Mouse (Mus musculus) lung, postnatal 36 days (tissue): ENCODE measurements around the gene Rheb.
"Not testable (repeated sequence)": the region's sequence is repeated elsewhere in the genome, so short reads cannot be mapped to it uniquely, and the experiment has no call there.

Experiments used
- DNase-seq: peaks from one replicate; pipeline ENCODE4 v3.0.0; 2022; ENCODE audit warnings: mixed read lengths

Rheb gene

DNA sequence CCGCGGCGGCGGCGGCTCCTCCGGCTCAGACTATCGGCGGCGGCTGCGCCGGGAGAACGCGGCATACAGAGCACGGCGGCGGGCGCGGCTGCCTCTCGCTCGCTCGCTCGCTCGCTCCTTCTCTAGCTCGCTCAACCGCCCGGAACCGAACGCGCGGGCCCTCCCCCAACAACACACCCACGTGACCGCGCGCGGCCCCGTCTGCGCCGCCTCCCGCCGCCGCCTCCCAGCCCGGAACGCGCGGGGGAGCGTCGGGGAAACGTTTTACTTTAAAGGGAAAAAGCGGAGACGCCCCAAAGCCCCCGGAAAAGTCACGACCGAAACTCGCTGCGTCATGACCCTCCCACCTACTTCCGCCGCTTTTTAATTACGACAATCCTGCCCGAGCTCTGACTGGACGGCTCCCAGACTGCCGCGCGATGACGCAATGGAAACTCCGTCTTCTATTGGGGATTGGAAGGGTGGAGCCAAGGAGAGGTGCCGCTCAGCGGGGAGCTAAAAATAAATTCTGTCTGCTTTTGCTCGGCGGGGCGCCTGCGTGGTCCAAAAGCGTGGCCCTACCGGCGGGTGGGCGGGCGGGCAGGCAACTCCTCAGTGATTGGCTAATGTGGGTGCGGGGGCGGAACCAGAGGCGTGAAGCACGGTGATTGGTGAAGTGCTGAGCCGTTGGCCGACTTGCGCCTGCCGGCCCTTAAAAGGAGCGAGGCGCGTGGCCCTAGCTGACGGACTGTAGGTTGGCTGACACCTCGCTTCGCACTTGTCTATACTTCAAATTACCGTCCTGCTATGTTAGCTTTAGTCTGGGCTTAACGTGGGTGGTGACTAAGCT lies at the start of gene Rheb:
Gene Rheb (minus strand): TSS at position 351 of the 829 bp plus-strand sequence.
- DNase-seq = peak; percentile 99

DNA sequence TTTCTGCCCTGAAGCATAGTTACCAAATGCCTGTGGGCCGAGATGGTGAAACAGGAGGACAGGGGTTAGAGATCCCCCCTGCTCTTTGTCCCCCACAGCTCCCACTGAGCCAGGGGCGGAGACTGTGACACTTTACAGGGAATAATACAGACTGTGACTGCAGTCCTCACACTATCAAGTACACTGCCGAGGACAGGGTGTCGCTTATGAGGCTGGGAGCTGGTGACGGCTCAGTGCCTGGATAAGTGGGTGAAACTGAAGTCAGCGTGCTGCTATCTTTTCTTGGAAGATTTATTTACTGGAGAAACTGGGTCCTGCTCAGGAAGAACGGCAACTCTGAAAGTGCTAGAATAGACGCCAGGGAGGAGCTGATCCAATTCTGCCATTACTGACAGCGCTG lies 47.4 kb upstream of the Rheb start:
- no peak for DNase-seq

- DNase-seq = no peak
Measured at GRCm38 (mm10) chr5:24888874-24889591, 46.6 kb upstream of the Rheb start.

GRCm38 (mm10) chr5:24887271-24887670 lies 44.8 kb upstream of the Rheb start:
- no peak for DNase-seq

GRCm38 (mm10) chr5:24878713-24879112 lies 36.3 kb upstream of the Rheb start:
- no peak for DNase-seq

- peak; percentile 11 for DNase-seq
Measured at GRCm38 (mm10) chr5:24877836-24878624, 35.6 kb upstream of the Rheb start.

DNA sequence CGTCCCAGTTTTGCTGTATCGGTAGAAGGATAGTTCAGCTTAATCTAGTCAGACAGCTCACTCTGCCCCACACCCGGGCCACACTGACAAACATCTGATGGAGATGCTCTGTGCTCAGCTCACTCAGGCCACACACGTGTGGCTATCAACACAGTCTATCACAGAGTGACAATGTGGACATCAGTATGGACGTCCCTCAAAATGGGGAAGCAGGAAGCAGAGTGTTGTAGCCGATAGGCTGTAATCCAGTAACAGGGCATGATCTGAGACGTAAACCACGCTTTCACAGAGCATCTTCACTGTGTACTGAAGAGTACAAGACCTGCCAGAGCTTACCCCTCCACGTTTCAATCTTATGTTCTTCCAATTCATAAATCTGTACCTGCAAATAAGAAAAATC lies 34.2 kb upstream of the Rheb start:
- no peak for DNase-seq

DNA sequence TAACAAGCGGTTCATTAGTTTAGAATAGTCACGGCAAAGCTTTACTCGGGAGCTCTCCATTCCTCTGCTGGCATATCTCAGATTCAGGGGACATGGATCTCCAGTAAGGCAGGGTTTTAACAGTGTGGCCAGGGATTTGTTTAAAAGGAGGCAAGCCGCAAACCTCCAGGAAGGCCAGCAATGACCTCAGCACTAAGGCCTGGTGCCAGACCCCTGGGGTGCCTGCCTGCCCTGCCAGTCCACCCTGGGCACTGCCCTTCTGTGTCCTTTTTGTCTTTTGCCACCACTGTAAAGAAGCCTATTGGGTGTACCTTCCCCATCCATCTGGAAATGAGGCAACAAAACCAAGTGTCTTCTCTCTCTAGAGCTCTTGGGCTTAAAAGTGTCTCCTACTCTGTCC lies 31.7 kb upstream of the Rheb start:
- no peak for DNase-seq

GRCm38 (mm10) chr5:24873221-24873620 lies 30.8 kb upstream of the Rheb start:
- no peak for DNase-seq

GRCm38 (mm10) chr5:24871276-24871675 lies 28.9 kb upstream of the Rheb start:
- DNase-seq = peak; percentile 46

GRCm38 (mm10) chr5:24869796-24870289 lies 27.4 kb upstream of the Rheb start:
- peak; percentile 13 for DNase-seq

- DNase-seq = no peak
Measured at GRCm38 (mm10) chr5:24863804-24864203, 21.4 kb upstream of the Rheb start.

DNA sequence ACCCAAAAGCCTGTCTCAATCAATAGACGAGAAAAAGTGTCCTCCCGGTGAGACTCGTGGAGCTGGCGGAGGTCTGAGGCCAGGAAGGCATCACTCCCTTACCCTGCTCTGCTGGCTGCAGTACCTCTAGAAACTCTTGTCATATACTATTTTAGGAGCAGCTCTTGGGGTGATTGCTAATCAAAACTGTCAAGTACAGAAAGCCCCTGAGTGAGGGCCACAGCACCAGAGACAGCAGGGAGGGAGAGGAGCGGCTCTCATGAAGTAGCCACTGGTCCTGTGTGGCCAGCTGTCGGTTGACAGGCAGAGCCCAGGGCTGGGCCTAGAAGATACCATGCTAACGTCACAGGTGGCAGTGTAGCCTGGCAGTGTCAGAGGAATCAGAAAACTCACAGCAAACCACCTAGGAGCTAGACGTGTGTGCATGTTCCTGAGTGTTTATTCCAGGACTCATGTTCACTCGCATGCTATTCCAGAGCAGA lies 19.1 kb upstream of the Rheb start:
- no peak for DNase-seq

- peak; percentile 47 for DNase-seq
Measured at GRCm38 (mm10) chr5:24860635-24861448, 18.4 kb upstream of the Rheb start.

DNA sequence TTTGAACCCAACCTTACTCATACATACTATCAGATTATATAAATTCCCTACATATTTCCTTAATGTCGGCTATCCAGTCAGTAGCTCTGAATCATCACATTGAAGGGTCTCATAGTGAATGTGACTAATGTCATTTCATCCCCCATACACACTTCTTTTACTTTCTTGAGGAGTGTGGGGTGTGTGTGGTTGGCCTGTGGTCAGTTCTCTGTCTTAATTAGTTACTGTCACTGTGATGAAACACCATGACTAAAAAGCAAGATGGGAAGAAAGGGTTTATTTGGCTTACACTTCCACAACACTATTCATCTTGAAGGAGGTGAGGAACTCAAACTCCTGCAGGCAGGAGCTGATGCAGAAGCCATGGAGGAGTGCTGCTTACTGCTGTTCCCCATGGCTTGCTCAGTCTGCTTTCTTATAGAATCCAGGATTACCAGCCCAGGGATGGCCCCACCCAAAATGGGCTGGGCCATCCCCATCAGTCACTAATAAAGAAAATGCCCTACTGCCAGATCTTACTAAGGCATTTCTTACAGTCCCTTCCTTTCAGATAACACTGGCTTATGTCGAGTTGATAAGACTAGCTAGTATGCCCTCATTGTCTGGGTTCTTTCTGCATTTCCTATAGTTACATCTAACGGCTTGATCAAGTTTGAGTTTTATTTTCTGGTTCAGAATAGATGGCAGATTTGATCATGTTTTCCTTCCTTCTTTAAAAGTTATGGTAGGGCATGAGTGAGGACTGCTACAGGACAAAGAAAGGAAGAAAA lies 17.5 kb upstream of the Rheb start:
- DNase-seq = no peak

- no peak for DNase-seq
Measured at GRCm38 (mm10) chr5:24854827-24855600, 12.6 kb upstream of the Rheb start.

- DNase-seq = peak; percentile 20
Measured at GRCm38 (mm10) chr5:24854256-24854655, 11.8 kb upstream of the Rheb start.

- DNase-seq = not testable (repeated sequence)
Measured at GRCm38 (mm10) chr5:24848261-24848660, 5.8 kb upstream of the Rheb start.

- no peak for DNase-seq
Measured at GRCm38 (mm10) chr5:24843841-24844240, 1.4 kb upstream of the Rheb start.

DNA sequence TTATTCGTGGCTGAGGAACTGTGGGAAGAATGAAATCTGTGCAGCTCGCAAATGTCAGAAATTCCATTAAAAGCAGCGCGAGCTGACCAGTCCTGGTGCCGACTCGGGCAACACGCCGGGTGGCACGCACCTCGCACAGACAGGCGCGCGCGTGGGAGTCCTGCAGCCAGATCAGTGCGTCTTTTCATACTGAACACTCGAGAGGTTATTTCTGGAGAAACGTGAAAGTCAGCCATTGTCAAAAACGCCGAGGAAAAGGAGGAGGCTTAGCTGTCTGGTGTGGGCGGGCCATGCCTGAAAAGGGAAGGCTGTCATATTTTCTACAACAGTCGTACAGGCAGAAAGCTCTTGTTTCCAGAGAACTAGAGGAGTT lies 665 bp upstream of the Rheb start:
- DNase-seq = no peak
